Mouse (Mus musculus) kidney, postnatal 10 days (tissue): ENCODE data around the gene H2-Eb1.

Source experiments
- DNase-seq: peaks from one replicate; pipeline ENCODE4 v3.0.0; 2021; ENCODE audit warnings: mixed read lengths

H2-Eb1 gene

DNA sequence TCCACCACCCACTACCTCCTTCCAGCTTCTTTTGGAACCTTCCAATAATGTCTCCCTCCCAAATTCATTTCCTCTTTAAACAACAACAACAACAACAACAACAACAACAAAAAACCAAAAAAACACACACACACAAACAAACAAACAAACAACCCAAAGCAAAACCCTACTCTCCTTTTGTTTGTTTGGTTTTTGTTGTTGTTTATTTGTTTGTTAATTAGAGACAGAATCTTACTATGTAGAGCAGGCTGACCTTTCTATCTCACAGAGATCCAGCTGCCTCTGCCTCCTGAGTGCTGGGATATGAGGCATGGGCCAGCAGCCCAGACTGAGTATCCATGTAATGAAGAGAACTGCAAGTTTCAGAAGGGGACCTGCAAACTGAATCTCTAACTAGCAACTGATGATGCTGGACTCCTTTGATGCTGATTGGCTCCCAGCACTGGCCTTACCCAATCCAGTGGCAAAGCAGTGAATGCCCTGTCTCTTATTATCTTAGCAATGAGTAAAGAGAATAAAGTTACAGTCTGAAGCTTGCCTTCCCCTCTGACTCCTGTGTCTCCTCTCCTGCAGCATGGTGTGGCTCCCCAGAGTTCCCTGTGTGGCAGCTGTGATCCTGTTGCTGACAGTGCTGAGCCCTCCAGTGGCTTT, at the start of gene H2-Eb1:
TSS of gene H2-Eb1 (plus strand) at position 488 of the 651 bp plus-strand sequence.
- peak; percentile 89 for DNase-seq

DNA sequence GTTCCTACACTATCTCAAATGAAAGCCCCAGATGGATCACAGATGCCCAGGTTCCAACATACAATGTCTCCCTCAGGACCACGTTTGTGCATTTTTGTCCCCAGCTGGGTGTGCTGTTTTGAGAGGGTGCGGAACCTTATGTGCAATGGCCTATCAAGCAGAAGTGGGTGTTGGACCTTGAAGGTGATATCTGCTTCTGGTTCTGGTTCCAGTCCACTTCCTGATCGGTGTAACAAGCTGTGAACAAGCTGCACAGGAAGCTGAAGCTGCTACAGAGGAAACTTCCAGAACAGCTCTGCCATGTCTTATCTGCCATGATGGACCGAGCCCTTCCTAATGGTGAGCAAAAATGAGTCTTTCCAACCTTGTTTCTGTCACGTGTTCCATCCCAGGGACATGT, 49.2 kb upstream of the H2-Eb1 start:
- DNase-seq = no peak

DNA sequence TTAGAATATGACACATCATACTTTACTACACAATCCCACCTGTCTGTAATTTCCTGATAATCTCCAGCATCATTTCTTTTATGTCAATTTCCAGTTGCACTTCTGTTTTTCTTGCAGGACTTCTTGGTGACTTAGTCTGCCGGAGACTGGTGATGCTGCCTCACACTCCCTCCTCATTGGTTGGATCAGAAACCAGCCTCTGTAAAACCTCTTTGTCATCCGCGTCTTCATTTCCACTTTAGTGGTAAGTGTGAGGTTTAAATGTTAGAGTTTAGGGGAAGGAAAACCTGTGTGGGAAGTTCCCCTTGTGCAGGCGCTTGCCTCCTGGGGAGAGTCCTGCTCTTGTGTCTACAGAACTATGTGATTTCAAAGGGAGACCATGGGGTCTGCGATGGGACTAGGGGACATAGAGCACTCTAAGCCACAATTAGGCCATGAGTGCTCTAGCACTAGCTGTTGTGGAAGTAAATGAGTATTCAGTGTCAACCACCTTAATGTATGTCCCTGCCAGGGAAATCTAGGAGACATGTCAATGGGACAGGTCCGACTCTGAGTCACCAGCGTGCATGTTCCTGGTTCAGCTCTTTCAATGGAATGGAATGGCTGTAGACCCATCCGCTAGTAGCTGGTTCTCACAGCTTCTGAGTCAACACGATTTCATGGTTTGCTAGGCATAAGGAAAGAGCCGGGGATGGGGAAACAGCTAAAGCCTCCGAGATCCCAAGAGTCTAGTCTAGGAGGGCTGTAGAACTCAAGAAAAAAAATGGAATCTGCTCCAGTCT, 47.9 kb upstream of the H2-Eb1 start, which contains the start of gene H2-Ab1:
TSS of gene H2-Ab1 (plus strand) at position 96 of the 782 bp plus-strand sequence.
- DNase-seq = peak; percentile 88

DNA sequence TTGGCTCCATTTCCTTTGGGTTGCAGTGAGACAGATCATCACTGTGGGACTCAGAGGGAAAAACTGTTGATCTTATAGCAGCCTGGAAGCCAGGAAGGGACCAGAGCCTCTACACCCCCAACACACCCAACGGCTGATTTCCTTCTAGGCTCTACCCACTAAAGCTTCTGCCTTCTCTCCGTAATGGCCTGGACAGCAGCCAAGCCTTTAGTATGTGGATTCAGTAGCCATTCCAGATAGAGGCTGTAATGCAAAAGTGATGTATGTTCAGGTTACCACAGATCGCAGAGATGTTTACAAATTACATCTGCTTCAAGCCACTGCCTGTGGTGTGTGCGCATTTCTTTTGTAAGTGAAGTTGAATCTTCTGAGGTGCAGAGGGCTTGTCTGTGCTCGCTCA, 45.1 kb upstream of the H2-Eb1 start:
- DNase-seq = peak; percentile 22

DNA sequence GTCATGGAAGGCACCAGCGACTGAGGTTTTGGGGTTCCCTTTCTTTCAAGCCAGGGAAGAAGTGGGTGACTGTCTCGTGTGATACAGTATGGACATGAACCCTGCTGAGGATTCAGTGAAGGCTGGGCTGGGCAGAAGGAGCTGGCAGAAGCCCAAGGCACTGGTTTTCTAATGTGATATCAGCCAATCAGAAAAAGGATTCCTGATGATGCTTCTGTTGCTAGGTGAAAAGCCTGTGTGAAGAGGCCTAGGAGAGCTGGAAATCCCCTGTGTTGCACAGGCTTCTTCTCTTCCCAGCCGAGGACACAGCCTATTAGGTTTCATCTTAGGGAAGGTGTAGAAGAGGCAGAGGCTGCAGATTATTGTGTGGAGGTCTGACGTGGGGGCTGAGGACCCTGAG, 44.2 kb upstream of the H2-Eb1 start:
- peak; percentile 87 for DNase-seq

DNA sequence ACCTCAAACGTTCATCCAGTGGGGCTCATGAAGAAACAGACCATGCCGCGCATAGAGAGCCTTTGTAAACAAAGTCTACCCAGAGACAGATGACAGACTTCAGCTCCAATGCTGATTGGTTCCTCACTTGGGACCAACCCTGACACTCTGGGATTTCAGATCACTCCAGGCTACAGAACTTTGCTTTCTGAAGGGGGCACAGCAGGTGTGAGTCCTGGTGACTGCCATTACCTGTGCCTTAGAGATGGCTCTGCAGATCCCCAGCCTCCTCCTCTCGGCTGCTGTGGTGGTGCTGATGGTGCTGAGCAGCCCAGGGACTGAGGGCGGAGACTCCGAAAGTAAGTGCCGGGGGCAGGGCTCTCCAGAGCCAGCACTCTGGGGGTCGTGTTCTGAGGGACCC, 42.6 kb upstream of the H2-Eb1 start:
- DNase-seq = peak; percentile 78

DNA sequence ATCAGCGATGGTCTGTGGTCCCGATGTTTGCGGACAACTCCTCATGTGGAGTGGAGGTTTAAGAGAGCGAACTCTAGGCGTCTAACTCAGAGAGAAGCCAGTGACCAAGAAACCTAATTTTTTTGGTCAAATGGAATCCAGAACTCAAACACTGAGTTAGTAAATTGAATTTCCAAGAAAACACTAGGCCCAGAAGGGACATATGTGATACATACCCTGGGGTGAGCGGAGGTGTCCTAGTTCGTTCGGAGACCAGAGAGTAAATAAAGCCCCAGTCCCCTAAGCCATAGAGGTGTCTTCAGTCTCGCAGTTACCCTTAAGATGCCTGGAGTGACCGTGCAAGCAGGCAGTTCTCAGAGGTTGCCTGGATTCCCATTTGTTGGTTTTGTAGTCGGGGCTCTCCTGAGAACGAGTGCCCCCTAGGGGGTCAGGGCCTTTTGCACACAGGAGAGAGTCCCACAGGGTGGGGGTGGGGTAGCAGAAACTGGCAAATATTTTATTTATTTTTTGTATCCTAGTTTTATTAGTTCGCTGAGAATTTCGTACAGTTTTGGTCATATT, 41.8 kb upstream of the H2-Eb1 start:
- DNase-seq = peak; percentile 42

DNA sequence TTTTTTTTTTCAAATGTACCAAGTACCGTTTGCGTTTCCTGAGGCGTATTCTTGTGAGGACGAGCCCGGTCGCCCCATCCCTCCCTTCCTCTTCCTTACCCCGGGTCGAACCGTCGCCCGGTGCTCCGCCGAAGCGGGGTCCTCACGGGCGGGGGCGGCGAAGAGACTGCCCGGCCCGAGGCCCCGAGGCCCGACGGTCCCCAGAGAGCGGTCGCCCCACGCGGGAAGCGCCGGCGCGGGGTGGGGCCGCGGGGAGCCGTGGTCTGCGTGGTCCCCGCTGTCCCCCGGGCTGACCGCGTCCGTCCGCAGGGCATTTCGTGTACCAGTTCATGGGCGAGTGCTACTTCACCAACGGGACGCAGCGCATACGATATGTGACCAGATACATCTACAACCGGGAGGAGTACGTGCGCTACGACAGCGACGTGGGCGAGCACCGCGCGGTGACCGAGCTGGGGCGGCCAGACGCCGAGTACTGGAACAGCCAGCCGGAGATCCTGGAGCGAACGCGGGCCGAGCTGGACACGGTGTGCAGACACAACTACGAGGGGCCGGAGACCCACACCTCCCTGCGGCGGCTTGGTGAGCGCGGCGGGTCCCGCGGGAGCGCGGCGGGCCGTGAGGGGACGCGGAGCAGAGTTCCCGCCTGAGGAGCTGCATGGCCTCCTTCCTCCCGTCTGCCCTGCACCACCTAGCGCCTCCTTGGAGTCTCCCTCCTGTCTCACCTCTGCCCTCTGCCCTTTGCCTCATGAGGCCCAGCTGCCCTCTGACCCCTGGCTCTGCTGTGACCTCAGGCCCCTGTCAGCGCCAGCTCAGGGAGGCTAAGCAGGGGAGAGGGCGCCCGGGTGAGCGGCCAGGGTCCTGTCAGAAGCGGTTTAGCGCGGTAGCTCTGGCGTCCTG, 41.0 kb upstream of the H2-Eb1 start:
- DNase-seq = peak; percentile 28

DNA sequence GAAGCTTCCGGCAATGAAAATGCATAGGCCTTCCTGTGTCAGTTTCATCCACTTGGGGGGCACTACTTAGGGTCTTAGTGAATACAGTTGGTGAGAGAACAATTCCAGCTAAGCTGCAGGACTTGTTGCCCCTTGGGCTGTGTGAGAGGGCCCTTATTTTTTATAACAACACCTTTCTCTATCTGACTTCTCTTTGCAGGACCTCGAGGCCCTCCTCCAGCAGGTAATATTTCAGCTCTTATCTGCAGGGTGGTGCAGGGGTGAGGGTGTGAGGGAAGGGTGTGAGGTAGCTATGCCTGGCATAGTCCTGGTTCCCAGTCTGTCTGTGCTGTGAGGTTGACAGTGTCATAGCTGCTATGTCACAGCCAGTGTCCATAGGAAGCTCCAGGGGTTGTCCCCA, 37.4 kb upstream of the H2-Eb1 start:
- DNase-seq = no peak

DNA sequence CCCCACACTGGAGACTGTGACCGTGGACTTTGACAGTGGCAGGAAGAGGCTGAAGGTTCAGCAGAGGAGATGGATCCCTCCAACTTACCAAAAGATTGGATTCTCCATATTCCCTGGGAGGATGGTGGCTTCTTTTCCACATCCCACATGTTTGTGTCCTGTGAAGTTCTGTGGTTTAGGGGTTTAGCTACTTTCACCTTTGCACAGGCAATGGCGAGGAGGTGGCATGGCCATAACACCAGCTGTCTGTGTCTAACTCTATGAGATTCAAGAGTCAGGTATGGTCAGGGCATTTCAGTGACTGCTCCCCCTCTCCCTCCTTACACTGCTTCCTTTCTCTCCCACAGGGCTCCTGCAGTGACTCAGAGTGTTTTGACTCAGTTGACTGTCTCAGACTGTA, 36.9 kb upstream of the H2-Eb1 start:
- DNase-seq = no peak

DNA sequence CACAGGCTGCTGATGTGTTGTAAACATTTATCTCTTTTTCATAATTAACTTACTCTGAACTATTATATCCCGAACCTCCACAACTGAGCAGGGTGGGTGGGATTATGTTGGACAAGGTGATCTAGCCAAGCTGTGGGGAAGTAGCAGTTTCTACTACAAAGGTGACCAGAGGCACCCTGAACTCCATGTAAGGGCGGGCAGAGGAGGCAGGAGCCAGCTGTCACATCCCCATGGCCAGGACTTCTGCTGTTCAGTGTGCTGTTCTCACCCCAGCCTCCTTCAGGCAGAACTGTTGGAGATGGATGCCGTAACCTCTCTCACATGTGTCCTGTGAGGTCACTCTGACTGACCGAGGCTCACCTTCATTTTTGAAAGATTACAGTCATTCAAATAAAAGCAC, 35.9 kb upstream of the H2-Eb1 start:
- no peak for DNase-seq

DNA sequence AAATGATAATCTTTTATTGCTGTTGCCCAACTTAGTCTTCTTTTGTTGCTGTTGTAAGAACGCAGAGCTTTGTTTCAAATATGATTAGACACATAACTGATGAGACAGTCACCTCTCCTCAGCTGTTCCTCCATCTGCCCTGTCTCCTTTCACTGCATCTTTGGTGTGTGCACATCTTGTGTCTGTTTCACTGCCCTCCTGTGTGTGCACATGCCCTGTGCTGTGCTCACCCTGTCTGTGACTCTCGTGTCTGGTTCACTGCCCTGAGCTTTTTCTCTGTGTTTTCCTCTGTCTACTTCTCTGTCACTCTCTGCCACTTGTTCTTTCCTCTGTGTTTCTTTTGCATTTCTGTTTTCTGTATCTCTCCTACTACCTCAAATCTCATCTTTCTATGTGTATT, 35.4 kb upstream of the H2-Eb1 start:
- no peak for DNase-seq

DNA sequence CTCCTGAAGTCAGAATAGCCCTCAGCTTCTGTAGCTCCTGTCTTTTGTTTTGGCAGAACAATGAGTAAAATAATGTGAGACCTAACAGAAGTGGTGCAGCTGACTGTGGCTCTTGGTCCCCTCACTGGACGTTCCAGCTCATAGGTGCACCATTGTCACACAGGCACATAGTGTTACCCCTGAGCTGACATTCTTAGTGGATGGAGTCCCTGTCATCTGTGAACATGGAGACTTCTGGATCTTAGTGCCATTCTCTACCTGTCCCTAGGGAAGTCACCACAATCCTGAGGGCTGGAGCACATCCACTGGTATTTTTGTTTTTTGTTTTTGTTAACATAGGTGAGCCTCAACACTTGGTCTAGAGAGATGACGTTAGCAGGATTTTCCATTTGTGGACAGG, 34.7 kb upstream of the H2-Eb1 start:
- no peak for DNase-seq

DNA sequence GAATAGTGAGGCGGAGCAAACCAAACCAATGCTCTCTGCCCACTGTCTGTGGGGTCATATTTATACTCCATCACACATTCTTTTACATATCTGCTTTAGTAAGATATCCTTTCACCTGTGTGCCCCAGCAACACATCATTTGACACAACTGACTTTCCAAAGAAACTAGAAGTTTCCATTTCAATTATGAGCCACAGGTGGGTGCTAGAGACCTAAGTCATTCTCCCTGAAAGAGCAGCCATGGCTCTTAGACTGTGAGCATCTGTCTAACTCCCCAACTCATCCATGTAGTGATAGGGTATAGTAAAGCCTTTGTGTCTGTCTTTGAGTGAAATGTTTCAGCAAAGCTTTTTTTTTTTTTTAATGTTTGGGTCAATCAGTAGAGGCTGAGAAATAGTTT, 33.6 kb upstream of the H2-Eb1 start:
- no peak for DNase-seq

DNA sequence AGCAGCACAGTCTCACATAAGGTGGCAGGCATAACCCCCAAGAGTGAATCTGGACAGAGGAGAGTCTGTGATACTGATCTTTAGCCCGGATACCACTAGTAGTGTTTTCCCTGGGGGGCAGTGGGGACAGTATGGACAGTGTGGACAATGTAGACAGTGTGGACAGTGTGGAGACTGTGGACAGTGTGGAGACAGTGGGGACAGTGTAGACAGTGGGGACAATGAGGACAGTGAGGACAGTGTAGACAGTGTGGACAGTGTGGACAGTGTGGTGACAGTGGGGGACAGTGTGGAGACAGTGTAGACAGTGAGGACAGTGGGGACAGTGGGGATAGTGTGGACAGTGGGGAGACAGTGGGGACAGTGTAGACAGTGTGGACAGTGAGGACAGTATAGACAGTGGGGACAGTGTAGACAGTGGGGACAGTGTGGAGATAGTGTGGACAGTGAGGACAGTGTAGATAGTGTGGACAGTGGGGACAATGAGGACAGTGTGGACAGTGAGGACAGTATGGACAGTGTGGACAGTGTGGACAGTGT, 25.1 kb upstream of the H2-Eb1 start:
- no peak for DNase-seq

DNA sequence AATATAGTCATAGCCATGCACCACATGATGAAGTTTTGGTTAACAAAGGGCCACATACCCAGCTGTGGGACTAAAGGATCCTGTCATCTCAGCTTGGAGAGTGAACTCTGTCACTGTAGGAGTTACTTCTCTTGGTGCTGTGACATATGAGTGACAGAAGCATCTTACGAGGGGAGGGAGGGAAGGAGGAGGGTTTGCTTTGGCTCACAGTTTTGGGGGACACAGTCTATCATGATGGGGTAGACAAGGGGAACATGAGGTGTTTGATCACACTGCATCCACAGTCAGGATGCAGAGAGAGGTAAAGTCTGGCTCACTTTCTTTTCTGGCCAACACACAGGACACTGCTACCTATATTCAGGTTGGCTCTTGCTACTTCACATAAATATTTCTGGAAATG, 23.8 kb upstream of the H2-Eb1 start:
- DNase-seq = no peak

DNA sequence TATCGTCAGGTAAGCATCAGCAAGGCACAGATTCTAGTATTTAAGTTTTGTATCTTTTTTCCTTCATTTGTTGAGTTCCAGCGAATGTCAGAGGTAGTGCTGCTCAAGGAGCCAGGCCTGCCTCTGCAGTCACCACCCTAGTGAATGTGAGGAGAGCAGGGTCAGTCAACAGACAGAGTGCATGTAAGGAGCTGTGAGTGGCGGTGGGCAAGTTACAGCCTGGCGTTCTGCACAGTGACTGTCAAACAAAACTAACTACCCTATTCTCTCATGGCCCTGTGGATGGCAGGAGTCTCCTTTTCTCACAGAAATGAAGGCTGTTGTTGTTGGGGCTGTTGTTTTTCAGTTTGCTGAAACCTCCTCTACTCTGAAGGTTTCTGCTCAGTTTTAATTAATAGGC, 20.3 kb upstream of the H2-Eb1 start:
- no peak for DNase-seq

DNA sequence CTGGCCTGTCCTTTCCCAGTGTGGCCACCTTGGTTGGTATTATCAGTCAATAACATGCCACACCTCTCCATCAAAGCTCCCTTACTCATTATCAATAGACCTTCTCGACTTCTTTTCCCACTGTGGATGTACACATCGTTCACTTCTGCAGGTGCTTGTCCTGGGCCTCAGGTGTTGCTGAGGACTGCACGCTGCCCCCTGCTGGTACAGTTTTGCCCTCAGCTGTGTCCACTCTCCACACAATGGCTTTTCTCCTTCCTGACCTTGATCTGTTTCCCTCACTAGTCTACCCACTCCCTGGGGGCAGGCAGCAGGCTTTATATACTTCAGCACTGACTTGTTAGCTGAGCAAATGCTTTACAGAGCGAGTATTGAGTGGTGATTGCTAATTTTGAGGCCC, 19.8 kb upstream of the H2-Eb1 start:
- DNase-seq = peak; percentile 66

DNA sequence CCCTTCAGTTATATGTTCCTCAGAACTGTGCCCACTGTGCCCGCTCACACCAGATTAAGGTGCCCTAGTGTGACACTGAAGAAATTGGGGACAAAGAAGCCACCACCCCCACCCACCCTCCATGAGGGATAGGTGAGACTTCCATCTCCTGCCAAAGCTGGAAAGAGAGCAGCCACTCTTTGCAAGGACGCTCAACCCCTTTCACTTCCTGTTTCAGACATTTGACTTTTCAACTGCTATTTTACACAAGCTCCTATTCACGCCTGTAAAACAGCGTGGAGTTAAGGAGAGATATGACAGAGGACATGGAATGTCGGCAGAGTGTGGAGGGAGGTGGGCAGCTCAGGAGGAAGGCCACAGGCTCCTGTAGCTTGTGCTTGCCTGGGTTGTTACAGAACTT, 19.2 kb upstream of the H2-Eb1 start:
- no peak for DNase-seq

DNA sequence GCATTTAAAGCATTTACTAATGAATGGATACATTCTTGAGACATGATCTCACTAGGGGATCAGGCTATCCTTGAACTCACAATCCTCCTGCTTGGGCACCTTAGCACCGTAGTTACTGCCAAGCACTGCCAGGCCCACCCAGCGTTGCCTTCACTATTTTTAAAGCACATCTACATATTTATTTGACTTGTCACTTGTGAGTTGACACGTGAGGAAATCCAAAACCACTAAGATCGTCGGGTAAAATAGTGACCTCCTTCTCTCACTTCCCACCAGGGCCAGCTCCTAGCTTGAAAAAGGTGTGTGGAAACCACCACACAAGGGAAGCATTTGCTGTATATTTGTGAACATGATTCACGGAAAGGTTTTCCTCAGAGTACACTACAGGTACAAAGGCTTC, 18.7 kb upstream of the H2-Eb1 start:
- DNase-seq = no peak

DNA sequence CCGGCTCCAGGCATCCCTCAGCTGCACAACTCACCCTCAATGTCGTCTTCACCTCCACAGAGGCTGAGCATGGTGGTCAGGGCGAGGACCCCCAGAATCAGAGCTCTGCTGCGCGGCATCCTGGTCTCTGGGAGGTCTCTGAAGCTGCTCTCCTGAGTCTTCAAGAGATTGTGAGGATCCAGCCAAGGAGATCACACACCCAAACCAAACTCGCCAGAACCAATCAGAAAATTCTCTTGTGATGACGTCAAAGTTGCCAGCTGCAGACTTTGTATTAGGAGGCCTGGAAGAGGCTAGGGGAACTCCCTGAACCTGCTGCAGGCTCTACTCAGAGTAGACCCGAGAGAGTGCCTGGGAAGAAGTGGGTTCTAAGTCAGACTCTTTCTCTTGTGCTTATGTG, 18.0 kb upstream of the H2-Eb1 start, which contains the start of gene H2-Aa:
TSS of gene H2-Aa (minus strand) at position 176 of the 400 bp plus-strand sequence.
- DNase-seq = peak; percentile 84

DNA sequence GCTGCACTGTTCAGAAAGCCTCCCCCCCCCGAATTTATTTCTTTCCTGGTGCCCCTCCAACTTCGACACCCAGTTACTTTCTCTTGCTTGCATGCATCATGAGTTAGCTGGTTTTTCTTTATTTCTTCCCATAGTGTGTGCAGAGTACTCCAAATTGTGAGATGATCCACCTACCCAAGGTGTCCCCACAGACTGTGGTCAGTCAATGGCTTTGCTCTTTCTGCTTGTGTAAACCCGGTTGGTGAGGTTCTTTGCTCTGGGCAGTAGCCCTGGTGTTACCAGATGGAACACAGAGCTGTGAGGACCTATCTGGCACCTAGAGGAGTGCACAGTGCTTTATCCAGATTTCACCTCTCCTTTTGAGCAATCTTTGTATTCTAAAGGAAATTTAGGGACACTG, 17.5 kb upstream of the H2-Eb1 start:
- no peak for DNase-seq

DNA sequence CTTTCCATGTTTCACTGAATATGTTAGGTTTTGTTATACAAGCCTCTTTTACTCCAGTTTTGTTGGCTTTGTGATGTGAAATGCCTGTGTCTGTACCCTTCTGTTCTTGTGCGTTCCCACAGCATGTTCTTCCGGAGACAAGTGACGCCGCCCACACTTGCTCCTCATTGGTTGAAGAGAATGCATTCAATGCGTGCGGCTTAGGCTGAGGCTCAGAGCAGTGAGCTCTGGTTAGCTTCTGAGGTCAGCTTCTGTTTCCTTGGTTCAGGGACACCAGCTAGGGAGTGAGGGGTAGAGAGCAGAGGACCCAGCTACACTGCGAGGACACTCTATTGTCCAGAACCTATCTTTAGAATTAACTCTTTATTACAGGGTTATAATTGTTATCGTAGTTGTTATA, 14.1 kb upstream of the H2-Eb1 start:
- DNase-seq = peak; percentile 89
